Mouse (Mus musculus): ENCODE data around the gene Ces4a. TPM values are rescaled to one million over a fixed set of nuclear protein-coding genes. Genes with fewer than 3 reads are reported as not detected.

The Ces4a gene
- total and polyA plus RNA-seq, 3 experiments = not detected

- no peak for TF ChIP-seq SMC3 (IDR thresholded peaks at IDR 0.05; ENCODE audit: low read depth, low read length)
Measured at GRCm38 (mm10) chr8:105170381-105171115, 38.9 kb downstream of the Ces4a start, which contains the start of gene Cbfb (continued).

DNA sequence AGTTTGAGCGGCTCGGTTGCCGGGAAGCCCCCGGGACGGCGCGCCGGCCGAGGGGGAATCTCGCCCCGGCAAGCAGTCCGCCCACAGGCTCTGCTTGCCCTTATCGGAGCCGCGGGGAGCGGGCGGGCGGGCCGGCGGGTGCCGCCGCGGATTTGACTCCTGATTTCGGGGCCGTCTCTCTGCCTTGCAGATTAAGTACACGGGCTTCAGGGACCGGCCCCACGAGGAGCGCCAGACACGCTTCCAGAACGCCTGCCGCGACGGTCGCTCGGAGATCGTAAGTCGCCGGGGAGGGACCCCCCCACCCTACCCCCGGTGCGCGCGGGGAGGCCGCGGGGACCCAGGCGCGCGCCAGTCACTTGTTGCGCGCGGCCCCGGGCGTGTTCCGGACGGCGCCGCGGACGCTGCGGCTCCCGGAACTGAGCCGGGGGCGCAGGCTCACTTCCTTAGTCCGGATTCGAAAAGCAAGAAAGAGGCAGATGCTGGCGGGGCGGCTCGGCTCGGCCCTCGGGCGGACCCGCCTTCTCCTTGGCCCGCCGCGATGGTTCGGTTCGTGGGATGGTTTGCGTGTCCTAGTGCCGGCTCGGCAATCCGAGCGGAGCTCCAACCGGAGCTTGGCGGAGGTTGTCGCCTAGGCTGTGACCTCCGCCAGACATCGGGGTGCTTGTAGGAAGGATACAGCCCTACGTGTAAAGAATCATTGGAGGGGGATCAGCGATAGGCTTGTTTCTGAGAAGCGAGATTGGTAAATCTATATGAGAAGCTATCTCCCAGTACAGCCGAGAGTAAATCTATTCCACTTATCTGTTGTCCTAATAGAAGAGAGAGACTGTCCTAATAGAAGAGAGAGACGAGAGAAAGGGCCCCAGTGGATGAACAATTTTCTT lies 39.8 kb downstream of the Ces4a start:
- H3K4me3 ChIP-seq (ENCODE audit: control insufficient read depth in 1 of 2, insufficient read depth in 1 of 2, low read depth in 2 of 2, low read length in 2 of 2) = peak overlapping the region; percentile 79 to 89
- peak in 1 of 2 experiments; percentile 37; a peak in 1 of 4 replicates for TF ChIP-seq POLR2A (IDR thresholded peaks at IDR 0.05; ENCODE audit: control insufficient read depth in 1 of 2, insufficient read depth in 1 of 2, low read depth in 1 of 2, low read length in 2 of 2, poor library complexity in 1 of 2)
- TF ChIP-seq KAT2A (conservative IDR thresholded peaks at IDR 0.05; ENCODE audit: low read depth, low read length) = no peak
- no peak for TF ChIP-seq USF1 (IDR thresholded peaks at IDR 0.05; ENCODE audit: low read depth, low read length)
- TF ChIP-seq HCFC1 (IDR thresholded peaks at IDR 0.05; ENCODE audit: low read depth, low read length) = no peak
- TF ChIP-seq TCF12 (IDR thresholded peaks at IDR 0.05; ENCODE audit: low read depth, low read length) = no peak
- no peak for TF ChIP-seq MAX (IDR thresholded peaks at IDR 0.05; ENCODE audit: low read length)
- TF ChIP-seq NRF1 (IDR thresholded peaks at IDR 0.05; ENCODE audit: insufficient read depth, low read depth, low read length, poor library complexity, severe bottlenecking) = 0 out of 2 replicates have a peak, but pooled peaks have one; percentile 38
- no peak for TF ChIP-seq EP300 (IDR thresholded peaks at IDR 0.05; ENCODE audit: low read depth in 1 of 2, low read length in 2 of 2)
- TF ChIP-seq GABPA (IDR thresholded peaks at IDR 0.05; ENCODE audit: low read depth, low read length) = no peak
- no peak for TF ChIP-seq MYC (IDR thresholded peaks at IDR 0.05; ENCODE audit: low read depth, low read length)
- no peak for TF ChIP-seq GATA1 (IDR thresholded peaks at IDR 0.05; ENCODE audit: low read depth, low read length)
- TF ChIP-seq MEF2A (IDR thresholded peaks at IDR 0.05; ENCODE audit: extremely low read depth, insufficient replicate concordance, low read depth, low read length, poor library complexity, severe bottlenecking) = no peak
- TF ChIP-seq SMC3 (IDR thresholded peaks at IDR 0.05; ENCODE audit: low read depth, low read length) = no peak
- no peak for TF ChIP-seq ZKSCAN1 (IDR thresholded peaks at IDR 0.05; ENCODE audit: low read depth, low read length)
- TF ChIP-seq POLR2AphosphoS5 (IDR thresholded peaks at IDR 0.05; ENCODE audit: borderline replicate concordance, low read depth, low read length) = no peak
- TF ChIP-seq E2F4 (IDR thresholded peaks at IDR 0.05; ENCODE audit: borderline replicate concordance, low read depth, low read length) = no peak
- TF ChIP-seq RCOR1 (IDR thresholded peaks at IDR 0.05; ENCODE audit: low read depth, low read length) = peak; percentile 82
- no peak for TF ChIP-seq ETS1 (IDR thresholded peaks at IDR 0.05; ENCODE audit: low read depth, low read length)
- no peak for TF ChIP-seq ZC3H11A (IDR thresholded peaks at IDR 0.05; ENCODE audit: low read depth, low read length)
- TF ChIP-seq ELF1 (IDR thresholded peaks at IDR 0.05; ENCODE audit: low read depth, low read length) = peak; percentile 55; the same call in 1 of the 2 replicates
- no peak for TF ChIP-seq UBTF (IDR thresholded peaks at IDR 0.05; ENCODE audit: borderline replicate concordance, insufficient read depth, low read depth, low read length)
- TF ChIP-seq ZMIZ1 (IDR thresholded peaks at IDR 0.05; ENCODE audit: low read depth, low read length) = 0 out of 2 replicates have a peak, but pooled peaks have one; percentile 40
- peak; percentile 23; the same call in 1 of the 2 replicates for TF ChIP-seq MXI1 (IDR thresholded peaks at IDR 0.05; ENCODE audit: low read depth, low read length)
- no peaks in the 10 kb centered on the region for H3K9me3 ChIP-seq (replicated peaks; ENCODE audit: insufficient read depth, low read length)
- H3K27me3 ChIP-seq (ENCODE audit: control insufficient read depth in 1 of 2, insufficient read depth in 2 of 2, low read length in 2 of 2) = no peaks in the 10 kb centered on the region
- DNase-seq (ENCODE audit: low read depth, low spot score) = peak; percentile 70
- H3K79me2 ChIP-seq (ENCODE audit: control insufficient read depth, insufficient read depth, low read length, poor library complexity) = peaks cover 29% of the 10 kb centered on the region
- H3K4me1 ChIP-seq (ENCODE audit: control insufficient read depth in 1 of 2, insufficient read depth in 2 of 2, low read length in 2 of 2) = peaks cover 4 to 17% of the 10 kb centered on the region in 2 experiments
- H3K27ac ChIP-seq (ENCODE audit: control insufficient read depth, low read depth, low read length) = peak overlapping the region; percentile 90
- H3K36me3 ChIP-seq (ENCODE audit: control insufficient read depth in 1 of 2, insufficient read depth in 2 of 2, low read length in 2 of 2) = peaks cover 0 to 18% of the 10 kb centered on the region in 2 experiments; a peak in 3 of 4 replicates
- H3K9ac ChIP-seq (ENCODE audit: control insufficient read depth, low read depth, low read length, poor library complexity, severe bottlenecking) = peak overlapping the region; percentile 99
